Mouse (Mus musculus): ENCODE data around the gene Ofd1. TPM values are rescaled to one million over a fixed set of nuclear protein-coding genes. Genes with fewer than 3 reads are reported as not detected.

Gene Ofd1
- total RNA-seq (2023), result 12.5 TPM

GRCm38 (mm10) chrX:166440616-166441063 lies at the start of gene Ofd1:
Gene Ofd1, minus strand, starts transcription at chrX:166440704.

GRCm38 (mm10) chrX:166479365-166479983 lies 39.0 kb upstream of the Ofd1 start, which contains the start of gene Rab9:
Gene Rab9, minus strand, starts transcription at chrX:166479867.

GRCm38 (mm10) chrX:166440036-166440615 lies 378 bp downstream of the Ofd1 start, which contains the start of gene Trappc2:
Gene Trappc2, plus strand, starts transcription at chrX:166440574.

Other genes starting within 250 kb of the Ofd1 start
- gene Gpm6b, start 201.8 kb downstream of the Ofd1 start, total RNA-seq (2023), result 0.21 TPM
- 8.0 TPM for gene Trappc2, start 130 bp downstream of the Ofd1 start, total RNA-seq (2023)
- 19.5 TPM for gene Rab9, start 39.2 kb upstream of the Ofd1 start, total RNA-seq (2023)
- 8.2 TPM for gene Tceanc, start 77.9 kb upstream of the Ofd1 start, total RNA-seq (2023)
- gene Egfl6, start 145.0 kb upstream of the Ofd1 start, total RNA-seq (2023), result not detected